Mouse (Mus musculus) hindbrain, embryonic 11.5 days (tissue): ENCODE measurements around the gene Dusp13. TPM values are rescaled to one million over a fixed set of nuclear protein-coding genes. Genes with fewer than 3 reads are reported as not detected.

Experiments
- ATAC-seq: fragments of 200-750 bp; cut with Nextera tagmentation; 2 replicates; pipeline ENCODE4 v1.8.0; 2017; ENCODE audit warnings: mild to moderate bottlenecking, moderate TSS enrichment, moderate library complexity; ENCODE audit not compliant: low FRiP score
- DNase-seq: peaks from one replicate; pipeline ENCODE4 v3.0.0-alpha.2; 2015; ENCODE audit warnings: low spot score
- H3K27ac ChIP-seq: fragments of 300-500 bp; sonication (generic); 2 replicates; pipeline ENCODE4 v1.5.1; 2014; ENCODE audit warnings: mild to moderate bottlenecking, low read depth, low read length
- H3K27me3 ChIP-seq: fragments of 300-500 bp; sonication (generic); 2 replicates; pipeline ENCODE4 v1.6.1; 2014; ENCODE audit warnings: mild to moderate bottlenecking, low read length, moderate library complexity, mixed read lengths; ENCODE audit not compliant: control insufficient read depth, insufficient read depth
- H3K36me3 ChIP-seq: fragments of 300-500 bp; sonication (generic); 2 replicates; pipeline ENCODE4 v1.6.1; 2014; ENCODE audit warnings: mild to moderate bottlenecking, low read length, moderate library complexity, mixed read lengths; ENCODE audit not compliant: control insufficient read depth, insufficient read depth
- H3K4me1 ChIP-seq: fragments of 300-500 bp; sonication (generic); replicated peaks from 2 replicates; pipeline ENCODE4 v1.6.1; 2014; ENCODE audit warnings: low read length, mixed read lengths; ENCODE audit not compliant: control insufficient read depth, insufficient read depth
- H3K4me2 ChIP-seq: fragments of 300-500 bp; sonication (generic); replicated peaks from 2 replicates; pipeline ENCODE4 v1.6.1; 2014; ENCODE audit warnings: mild to moderate bottlenecking, low read depth, low read length
- H3K4me3 ChIP-seq: fragments of 300-500 bp; sonication (generic); 2 replicates; pipeline ENCODE4 v1.5.1; 2014; ENCODE audit warnings: low read depth, low read length
- H3K9ac ChIP-seq: fragments of 300-500 bp; sonication (generic); 2 replicates; pipeline ENCODE4 v1.6.1; 2014; ENCODE audit warnings: low read depth, low read length
- H3K9me3 ChIP-seq: fragments of 300-500 bp; sonication (generic); 2 replicates; pipeline ENCODE4 v1.6.1; 2016; ENCODE audit warnings: low read length; ENCODE audit not compliant: control insufficient read depth
- WGBS: fragments of 180-500 bp; shearing (Covaris S2); extraction: QIAGEN DNeasy Blood & Tissue Kit; methylation state at CpG from one replicate; pipeline ENCODE4 v1.1.7; 2014; 5-methylcytosine and 5-hydroxymethylcytosine counted together
- polyA plus RNA-seq: library from polyadenylated mRNA; unstranded; fragments of >200 nt; fragmentation: Nextera tagmentation; extraction: Ambion mirVana; gene quantifications from 2 replicates; pipeline ENCODE4 v1.2.1, GENCODE M21; 2014

The Dusp13 gene
- polyA plus RNA-seq, 1 experiment from 2014 or later: not detected

GRCm38 (mm10) chr14:21742441-21742840 is 8.5 kb downstream of the Dusp13 start:
- ATAC-seq (no peak), DNase-seq (no peak)
- no peak overlapping the region for H3K9ac ChIP-seq
- no peak overlapping the region for H3K4me2 ChIP-seq
- no peak overlapping the region for H3K4me3 ChIP-seq
- no peaks in the 10 kb centered on the region for H3K4me1 ChIP-seq
- no peaks in the 10 kb centered on the region for H3K27me3 ChIP-seq
- no peaks in the 10 kb centered on the region for H3K36me3 ChIP-seq
- no peak overlapping the region for H3K27ac ChIP-seq
- 88% methylated on average over 4 of the region's 4 CpGs for WGBS
- no peaks in the 10 kb centered on the region for H3K9me3 ChIP-seq

GRCm38 (mm10) chr14:21741786-21742185 is 9.2 kb downstream of the Dusp13 start:
- Histone ChIP-seq H3K9me3 (no peaks in the 10 kb centered on the region), H3K4me1 (no peaks in the 10 kb centered on the region), H3K4me2 (no peak overlapping the region), H3K9ac (no peak overlapping the region), H3K27me3 (no peaks in the 10 kb centered on the region), H3K27ac (no peak overlapping the region), H3K4me3 (no peak overlapping the region), H3K36me3 (no peaks in the 10 kb centered on the region)
- 19% methylated on average over 4 of the region's 4 CpGs for WGBS
- peak; percentile 90 for DNase-seq
- ATAC-seq: peak; percentile 65

- Histone ChIP-seq H3K9me3 (no peaks in the 10 kb centered on the region), H3K4me2 (no peak overlapping the region), H3K4me3 (no peak overlapping the region), H3K4me1 (no peaks in the 10 kb centered on the region), H3K9ac (no peak overlapping the region), H3K27ac (no peak overlapping the region), H3K27me3 (no peaks in the 10 kb centered on the region), H3K36me3 (no peaks in the 10 kb centered on the region)
- WGBS: 98% methylated on average over 3 of the region's 3 CpGs
- ATAC-seq: no peak
- no peak for DNase-seq
Observed at GRCm38 (mm10) chr14:21741314-21741713, 9.7 kb downstream of the Dusp13 start.

DNA sequence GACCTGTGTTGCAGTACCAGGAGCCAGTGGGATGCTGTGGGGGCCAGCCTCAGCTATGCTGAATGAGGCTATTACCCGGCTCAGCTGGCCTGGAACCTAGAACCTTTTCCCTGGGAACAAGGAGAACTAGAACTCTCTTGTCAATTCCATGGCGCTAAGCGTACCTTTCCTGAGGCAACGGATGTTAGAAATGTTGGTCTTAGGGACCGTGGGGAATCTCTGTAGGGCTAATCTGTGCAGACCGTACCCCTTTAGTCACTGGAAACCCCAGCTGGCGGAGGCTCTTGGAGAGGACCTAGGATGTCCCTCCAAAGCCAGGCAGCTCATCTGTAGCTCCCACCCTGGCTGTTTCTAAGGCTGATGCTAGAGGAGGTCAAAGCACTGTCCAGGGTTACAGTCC is 10.6 kb downstream of the Dusp13 start:
- 93% methylated on average over 7 of the region's 7 CpGs for WGBS
- ATAC-seq (no peak), DNase-seq (no peak)

GRCm38 (mm10) chr14:21733131-21733905 is 17.7 kb downstream of the Dusp13 start:
- no peaks in the 10 kb centered on the region for H3K27me3 ChIP-seq
- DNase-seq (no peak), ATAC-seq (no peak)
- WGBS: 95% methylated on average over 15 of the region's 15 CpGs
- no peaks in the 10 kb centered on the region for H3K4me1 ChIP-seq
- H3K27ac ChIP-seq: no peak overlapping the region
- H3K4me3 ChIP-seq: no peak overlapping the region
- no peak overlapping the region for H3K9ac ChIP-seq
- no peaks in the 10 kb centered on the region for H3K36me3 ChIP-seq
- H3K9me3 ChIP-seq: no peaks in the 10 kb centered on the region
- H3K4me2 ChIP-seq: no peak overlapping the region

More for the DNA sequence above, 10.6 kb downstream of the Dusp13 start:
- H3K4me1 ChIP-seq: no peaks in the 10 kb centered on the region
- no peaks in the 10 kb centered on the region for H3K9me3 ChIP-seq
- no peak overlapping the region for H3K4me3 ChIP-seq
- H3K27me3 ChIP-seq: no peaks in the 10 kb centered on the region
- H3K27ac ChIP-seq: no peak overlapping the region
- no peaks in the 10 kb centered on the region for H3K36me3 ChIP-seq
- H3K4me2 ChIP-seq: no peak overlapping the region
- no peak overlapping the region for H3K9ac ChIP-seq

- no peak overlapping the region for H3K27ac ChIP-seq
- no peaks in the 10 kb centered on the region for H3K4me1 ChIP-seq
- no peaks in the 10 kb centered on the region for H3K9me3 ChIP-seq
- H3K4me2 ChIP-seq: no peak overlapping the region
- WGBS: 95% methylated on average over 4 of the region's 4 CpGs
- DNase-seq (no peak), ATAC-seq (no peak)
- H3K36me3 ChIP-seq: no peaks in the 10 kb centered on the region
- H3K27me3 ChIP-seq: no peaks in the 10 kb centered on the region
- no peak overlapping the region for H3K9ac ChIP-seq
- H3K4me3 ChIP-seq: no peak overlapping the region
Observed at GRCm38 (mm10) chr14:21729936-21730335, 21.0 kb downstream of the Dusp13 start.

DNA sequence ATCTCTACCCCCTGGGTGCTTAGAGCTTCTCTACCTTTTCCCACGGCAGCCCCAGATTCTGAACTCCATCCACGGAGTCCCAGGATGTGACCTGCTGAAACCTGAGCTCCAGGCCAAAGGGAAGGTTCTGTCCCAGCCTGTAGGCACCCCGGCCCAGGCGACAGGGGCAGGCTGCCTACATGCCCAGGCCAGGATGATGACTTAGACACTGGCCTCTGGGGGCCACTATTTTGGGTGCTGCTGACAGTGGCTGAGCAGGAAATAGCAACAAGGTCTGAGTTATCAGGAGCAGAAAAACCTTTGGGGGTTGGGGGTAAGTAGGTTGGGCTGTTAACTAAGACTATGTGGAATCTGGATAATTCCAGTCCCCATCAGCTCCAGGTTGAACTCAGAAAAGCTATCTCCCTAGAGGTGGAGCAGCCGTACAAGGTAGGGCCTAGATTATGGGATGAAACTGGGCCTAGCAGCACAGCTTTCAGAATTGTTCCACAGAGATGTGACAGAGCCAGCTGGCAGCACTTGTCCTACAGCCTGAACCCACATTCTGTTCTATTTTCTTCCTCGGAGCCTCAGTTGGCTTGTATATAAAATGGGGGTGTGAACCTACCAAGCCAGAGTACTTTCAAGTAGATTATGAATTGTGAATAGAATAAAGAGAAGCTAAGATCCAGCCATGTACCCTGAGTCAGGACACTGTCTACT is 21.8 kb downstream of the Dusp13 start:
- Histone ChIP-seq H3K4me3 (no peak overlapping the region), H3K4me1 (no peaks in the 10 kb centered on the region)

DNA sequence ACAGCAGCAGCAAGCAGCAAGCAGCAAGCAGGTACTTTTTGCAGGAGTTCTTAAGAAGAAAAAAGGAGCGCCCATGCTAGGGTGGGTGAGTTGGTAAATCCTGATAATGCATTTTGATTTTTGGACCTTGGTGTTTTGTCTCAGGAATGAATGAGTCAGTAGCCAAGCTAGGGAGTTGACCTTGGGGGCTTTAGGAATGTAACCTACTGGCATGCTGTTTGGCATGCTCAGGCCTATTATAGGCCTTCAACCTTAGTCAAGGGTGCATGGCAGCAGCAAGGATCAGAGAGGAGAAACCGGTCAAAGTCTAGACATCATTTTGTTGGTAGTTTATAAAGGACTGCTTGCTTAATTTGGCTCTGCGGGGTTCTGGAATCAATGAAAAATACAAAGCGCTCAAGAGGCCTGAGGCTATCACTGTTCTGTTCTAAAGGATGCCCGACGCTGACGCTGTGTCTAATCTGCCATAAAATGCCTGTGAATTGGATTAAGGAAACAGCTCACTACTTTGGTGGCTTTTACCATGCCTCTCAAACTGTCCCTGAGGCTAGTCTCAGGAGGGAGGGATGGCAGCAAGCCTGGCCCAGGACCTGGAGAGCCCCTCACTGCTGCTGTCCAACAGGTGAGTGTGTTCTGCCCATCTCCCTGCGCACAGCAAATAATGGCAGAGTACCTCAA is 28.8 kb downstream of the Dusp13 start:
- no peaks in the 10 kb centered on the region for H3K4me1 ChIP-seq
- DNase-seq (no peak), ATAC-seq (no peak)
- no peak overlapping the region for H3K4me2 ChIP-seq
- H3K27me3 ChIP-seq: no peaks in the 10 kb centered on the region
- H3K9me3 ChIP-seq: no peaks in the 10 kb centered on the region
- WGBS: 74% methylated on average over 8 of the region's 8 CpGs
- no peak overlapping the region for H3K9ac ChIP-seq
- no peaks in the 10 kb centered on the region for H3K36me3 ChIP-seq
- H3K27ac ChIP-seq: no peak overlapping the region
- no peak overlapping the region for H3K4me3 ChIP-seq

More for the DNA sequence above, 21.8 kb downstream of the Dusp13 start:
- no peak overlapping the region for H3K4me2 ChIP-seq
- 82% methylated on average over 6 of the region's 6 CpGs for WGBS
- H3K36me3 ChIP-seq: no peaks in the 10 kb centered on the region
- no peaks in the 10 kb centered on the region for H3K27me3 ChIP-seq
- H3K9ac ChIP-seq: no peak overlapping the region
- no peaks in the 10 kb centered on the region for H3K9me3 ChIP-seq
- DNase-seq (no peak), ATAC-seq (no peak)
- no peak overlapping the region for H3K27ac ChIP-seq
